Mouse (Mus musculus) monocyte, adult 5-6 weeks (primary cell): ENCODE measurements around the gene Tbcel. TPM values are rescaled to one million over a fixed set of nuclear protein-coding genes. Genes with fewer than 3 reads are reported as not detected.

Source experiments
- ATAC-seq: fragments of 153-309, 156-312 bp; replicated peaks from 2 replicates; pipeline ENCODE4 v1.8.0; 2017; ENCODE audit warnings: mild to moderate bottlenecking; ENCODE audit not compliant: low TSS enrichment, insufficient number of reproducible peaks, severe bottlenecking, poor library complexity, low FRiP score
- total RNA-seq: library from RNA; stranded (forward); fragments of 200-1000, 200-491, 200-594 nt; gene quantifications from 3 replicates; pipeline ENCODE4 v1.2.3, GENCODE M21; 2017

Gene Tbcel
- 13.5 to 21.2 TPM (median 17.7 TPM) in 3 replicates for total RNA-seq

GRCm38 (mm10) chr9:42507709-42508108 is at the start of gene Tbcel:
Tbcel (minus strand) TSS chr9:42507809.
- ATAC-seq: no peak

GRCm38 (mm10) chr9:42555186-42555585 is 47.6 kb upstream of the Tbcel start:
- no peak for ATAC-seq

- no peak for ATAC-seq
Measured at GRCm38 (mm10) chr9:42550116-42550515, 42.5 kb upstream of the Tbcel start.

- no peak for ATAC-seq
Measured at GRCm38 (mm10) chr9:42548981-42549380, 41.4 kb upstream of the Tbcel start.

GRCm38 (mm10) chr9:42544521-42544920 is 36.9 kb upstream of the Tbcel start:
- ATAC-seq: no peak

GRCm38 (mm10) chr9:42533491-42533890 is 25.9 kb upstream of the Tbcel start:
- ATAC-seq: no peak

- no peak for ATAC-seq
Measured at GRCm38 (mm10) chr9:42533041-42533440, 25.4 kb upstream of the Tbcel start.

GRCm38 (mm10) chr9:42531951-42532350 is 24.3 kb upstream of the Tbcel start:
- no peak for ATAC-seq

GRCm38 (mm10) chr9:42530221-42531152 is 22.9 kb upstream of the Tbcel start:
- no peak for ATAC-seq

GRCm38 (mm10) chr9:42520587-42521084 is 13.0 kb upstream of the Tbcel start:
- no peak for ATAC-seq

GRCm38 (mm10) chr9:42518163-42518562 is 10.6 kb upstream of the Tbcel start:
- no peak for ATAC-seq

GRCm38 (mm10) chr9:42513159-42513558 is 5.5 kb upstream of the Tbcel start:
- no peak for ATAC-seq

GRCm38 (mm10) chr9:42512312-42512711 is 4.7 kb upstream of the Tbcel start:
- ATAC-seq: no peak

- ATAC-seq: no peak
Measured at GRCm38 (mm10) chr9:42508235-42508634, 626 bp upstream of the Tbcel start.

- ATAC-seq: no peak
Measured at GRCm38 (mm10) chr9:42507022-42507421, 587 bp downstream of the Tbcel start.

GRCm38 (mm10) chr9:42504971-42505510 is 2.6 kb downstream of the Tbcel start:
- no peak for ATAC-seq

- no peak for ATAC-seq
Measured at GRCm38 (mm10) chr9:42504559-42504958, 3.0 kb downstream of the Tbcel start.

- no peak for ATAC-seq
Measured at GRCm38 (mm10) chr9:42503709-42504108, 3.9 kb downstream of the Tbcel start.

- no peak for ATAC-seq
Measured at GRCm38 (mm10) chr9:42496296-42496695, 11.3 kb downstream of the Tbcel start.

GRCm38 (mm10) chr9:42491780-42492179 is 15.8 kb downstream of the Tbcel start:
- no peak for ATAC-seq
